Mouse (Mus musculus): ENCODE data around the gene Zfp786.
"Not testable (repeated sequence)": the region's sequence is repeated elsewhere in the genome, so short reads cannot be mapped to it uniquely, and the experiment has no call there.

GRCm38 (mm10) chr6:47857729-47858128 is 27.1 kb upstream of the Zfp786 start:
- not testable (repeated sequence) for TF ChIP-seq POLR2A (IDR thresholded peaks at IDR 0.05; ENCODE audit: borderline replicate concordance, low read depth, low read length); CTCF (IDR thresholded peaks at IDR 0.05; ENCODE audit: low read depth, low read length)

Measured in bone marrow macrophage, adult 2 months (primary cell).